Mouse (Mus musculus) Muller cell, postnatal 12 days (primary cell): ENCODE data around the gene Usp30.

Experiments
- DNase-seq: peaks from one replicate; pipeline ENCODE4 v3.0.0-alpha.2; 2015; ENCODE audit errors: inconsistent ontology term

Gene Usp30

DNA sequence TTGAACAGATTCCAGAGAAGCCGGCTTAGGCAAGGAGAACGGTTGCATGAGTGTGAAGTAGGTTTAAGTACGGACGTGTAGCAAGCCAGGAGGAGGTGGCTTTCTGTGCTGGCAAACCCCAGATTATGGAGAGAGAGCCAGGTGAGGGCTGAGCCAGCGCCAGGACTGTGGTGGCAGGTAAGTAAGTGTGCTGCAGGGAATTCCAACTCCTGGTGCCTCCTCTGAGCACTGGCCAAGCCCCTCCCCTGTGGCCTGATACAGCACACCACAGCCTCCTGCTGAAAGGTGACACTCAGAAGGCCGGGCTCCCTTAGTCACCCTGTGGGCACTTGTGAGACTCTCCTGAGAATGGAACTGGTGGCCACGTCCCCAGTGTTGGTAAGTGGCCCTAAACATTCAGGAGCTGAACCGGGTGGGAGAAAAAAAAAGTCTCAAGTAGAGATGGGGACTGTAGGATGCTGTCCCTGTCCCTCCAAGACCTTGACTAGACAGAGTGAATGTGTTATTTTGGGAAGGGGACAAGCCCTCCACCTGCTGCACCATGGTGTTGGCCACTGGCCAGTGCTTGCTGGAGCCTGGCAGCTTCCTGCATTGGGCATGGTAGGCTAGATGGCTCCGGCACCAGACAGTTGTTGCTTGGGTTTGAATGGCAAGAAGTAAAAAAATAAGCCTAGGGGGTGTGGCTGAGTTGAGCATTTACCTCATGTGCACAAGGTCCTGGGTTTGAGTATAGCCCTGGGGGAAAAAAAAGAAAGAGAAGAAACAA, 90.1 kb downstream of the Usp30 start:
- no peak for DNase-seq

DNA sequence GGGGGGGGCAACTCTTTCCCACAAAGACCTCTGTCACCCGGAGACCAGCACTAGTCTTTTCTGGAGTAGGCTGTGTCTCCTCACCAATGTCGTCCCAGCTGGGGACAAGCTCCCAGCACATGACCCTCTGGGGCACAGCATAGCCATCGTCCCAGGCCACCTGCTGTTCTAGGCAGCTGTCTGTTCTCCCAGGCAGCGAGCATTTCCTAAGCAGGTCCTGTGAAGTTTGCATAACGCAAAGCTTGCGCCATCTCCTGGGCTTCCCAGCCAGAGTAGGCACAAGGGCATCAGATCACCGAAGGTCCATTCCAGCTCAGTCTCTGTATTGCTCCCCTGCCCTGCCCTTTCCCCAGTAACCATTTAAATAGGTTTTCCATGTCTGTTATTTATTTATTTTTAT, 92.0 kb downstream of the Usp30 start:
- DNase-seq = no peak

DNA sequence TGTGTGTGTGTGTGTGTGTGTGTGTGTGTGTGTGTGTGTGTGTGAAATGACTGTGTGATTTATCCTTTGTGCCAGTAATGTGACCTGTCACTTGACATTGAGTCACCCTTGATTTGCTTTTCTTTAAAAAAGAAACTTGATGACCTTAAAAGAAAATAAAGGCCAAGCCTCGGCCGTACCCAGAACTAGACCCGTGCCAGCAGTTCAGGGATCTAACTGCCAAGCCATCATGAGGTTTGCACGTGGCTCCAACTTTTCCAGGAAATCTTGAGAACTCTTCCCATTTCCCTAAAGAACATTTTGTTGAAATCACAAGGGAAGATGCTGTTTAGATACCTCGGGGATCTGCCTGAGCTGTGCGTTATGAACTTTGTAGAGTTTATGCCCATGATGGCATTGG, 96.2 kb downstream of the Usp30 start:
- no peak for DNase-seq

DNA sequence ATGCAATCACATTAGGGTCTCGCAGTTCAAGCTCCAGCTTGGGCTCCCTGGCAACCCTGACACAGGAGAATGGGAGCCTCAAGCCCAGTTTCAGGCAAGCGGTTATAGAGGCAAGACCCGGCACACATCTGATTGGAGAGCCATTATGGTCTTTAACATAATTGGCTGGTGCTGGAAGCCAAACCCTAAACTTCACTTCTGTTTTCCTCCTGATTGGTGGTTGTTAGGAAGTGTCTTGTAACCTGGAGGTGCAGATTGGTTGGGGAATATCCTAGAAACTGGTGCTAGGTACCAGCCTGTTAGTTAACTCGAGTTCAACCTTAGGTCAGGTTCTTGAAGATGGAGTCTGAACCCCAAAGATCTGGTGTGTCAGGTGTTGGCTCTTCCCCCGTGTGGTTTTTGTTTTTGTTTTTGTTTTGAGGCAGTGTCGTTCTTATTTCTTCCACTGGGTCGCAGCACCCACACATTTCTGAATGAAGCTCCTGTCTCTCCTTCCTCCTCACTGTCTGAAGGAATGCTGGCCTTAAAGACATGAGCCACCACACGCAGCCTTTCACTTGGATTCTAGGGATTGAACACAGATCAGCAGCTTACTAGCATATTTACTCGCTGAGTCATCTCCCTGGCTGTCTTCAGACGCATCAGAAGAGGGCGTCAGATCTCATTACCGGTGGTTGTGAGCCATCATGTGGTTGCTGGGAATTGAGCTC, 97.0 kb downstream of the Usp30 start:
- peak; percentile 63 for DNase-seq

DNA sequence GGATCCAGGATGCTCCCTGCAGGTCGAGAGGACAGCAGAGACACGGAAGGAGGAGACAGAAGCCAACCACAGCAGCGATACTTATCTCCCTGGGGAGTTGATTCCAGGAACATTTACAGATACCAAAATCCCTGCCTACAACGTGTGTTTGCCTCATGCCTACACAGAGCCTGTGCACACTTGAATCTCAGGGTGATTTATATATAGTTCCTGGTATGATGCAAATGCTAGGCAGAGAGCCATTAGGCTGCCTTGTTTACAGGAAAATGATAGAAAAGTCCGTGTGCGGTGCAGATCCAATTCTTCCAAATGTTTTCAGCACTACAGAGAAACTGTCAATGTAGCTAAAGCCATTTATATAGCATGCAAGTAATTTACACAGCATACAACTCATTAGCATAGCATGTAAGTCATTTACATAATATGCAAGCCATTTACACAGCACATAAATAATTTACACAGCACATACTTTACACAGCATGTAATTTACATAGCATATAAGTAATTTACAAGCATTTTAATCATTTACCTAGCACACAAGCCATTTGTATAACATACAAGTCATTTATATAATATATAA, 97.9 kb downstream of the Usp30 start:
- DNase-seq = no peak

DNA sequence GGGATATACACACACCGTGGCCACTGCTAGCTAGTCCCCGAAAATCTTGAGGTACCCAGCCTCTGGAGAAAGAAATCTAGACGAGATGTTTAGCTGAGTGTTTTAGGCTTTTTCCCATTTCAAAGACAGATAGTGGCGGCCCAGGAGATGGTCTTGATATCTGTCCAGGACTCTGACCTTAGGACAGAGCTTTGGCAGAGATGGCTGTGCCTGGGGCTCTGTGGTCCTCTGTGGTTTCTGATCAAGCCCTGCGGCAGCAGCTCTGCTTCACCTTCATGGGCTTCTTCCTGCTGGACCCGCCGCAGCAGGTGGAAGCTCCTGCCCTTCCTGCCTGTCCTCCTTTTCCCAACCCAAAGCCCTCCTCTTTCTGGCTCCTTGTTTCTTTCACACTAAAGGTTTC, 105.1 kb downstream of the Usp30 start:
- DNase-seq = no peak

DNA sequence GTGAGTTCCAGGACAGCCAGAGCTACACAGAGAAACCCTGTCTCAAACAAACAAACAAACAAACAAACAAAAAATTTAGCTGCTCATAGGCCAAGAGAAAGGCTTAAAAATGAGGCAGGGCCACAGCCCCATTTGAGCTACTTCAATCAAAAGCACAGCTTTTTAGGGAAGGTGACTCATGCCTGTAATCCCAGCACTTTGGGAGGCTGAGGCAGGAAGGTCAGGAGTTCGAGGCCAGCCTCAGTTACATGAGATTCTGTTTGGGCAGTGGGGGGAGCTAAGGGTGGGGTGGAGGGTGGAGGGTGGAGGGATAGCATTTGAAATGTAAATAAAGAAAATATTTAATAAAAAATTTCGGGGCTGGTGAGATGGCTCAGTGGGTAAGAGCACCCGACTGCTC, 107.7 kb downstream of the Usp30 start:
- DNase-seq = no peak

DNA sequence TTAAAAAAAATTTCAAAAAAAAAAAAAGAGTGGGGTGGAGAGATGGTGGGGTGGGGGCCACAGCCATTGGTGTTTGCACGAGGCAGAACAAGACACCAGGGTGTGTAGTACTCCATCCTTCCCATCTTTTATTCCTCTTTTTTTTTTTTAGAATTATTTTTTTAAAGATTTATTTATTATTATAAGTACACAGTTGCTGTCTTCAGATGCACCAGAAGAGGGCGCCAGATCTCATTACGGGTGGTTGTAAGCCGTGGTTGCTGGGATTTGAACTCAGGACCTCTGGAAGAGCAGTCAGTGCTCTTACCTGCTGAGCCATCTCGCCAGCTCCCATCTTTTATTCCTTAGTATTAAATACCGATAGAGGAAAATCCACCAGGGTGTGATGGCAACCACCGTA, 108.2 kb downstream of the Usp30 start:
- DNase-seq = no peak

DNA sequence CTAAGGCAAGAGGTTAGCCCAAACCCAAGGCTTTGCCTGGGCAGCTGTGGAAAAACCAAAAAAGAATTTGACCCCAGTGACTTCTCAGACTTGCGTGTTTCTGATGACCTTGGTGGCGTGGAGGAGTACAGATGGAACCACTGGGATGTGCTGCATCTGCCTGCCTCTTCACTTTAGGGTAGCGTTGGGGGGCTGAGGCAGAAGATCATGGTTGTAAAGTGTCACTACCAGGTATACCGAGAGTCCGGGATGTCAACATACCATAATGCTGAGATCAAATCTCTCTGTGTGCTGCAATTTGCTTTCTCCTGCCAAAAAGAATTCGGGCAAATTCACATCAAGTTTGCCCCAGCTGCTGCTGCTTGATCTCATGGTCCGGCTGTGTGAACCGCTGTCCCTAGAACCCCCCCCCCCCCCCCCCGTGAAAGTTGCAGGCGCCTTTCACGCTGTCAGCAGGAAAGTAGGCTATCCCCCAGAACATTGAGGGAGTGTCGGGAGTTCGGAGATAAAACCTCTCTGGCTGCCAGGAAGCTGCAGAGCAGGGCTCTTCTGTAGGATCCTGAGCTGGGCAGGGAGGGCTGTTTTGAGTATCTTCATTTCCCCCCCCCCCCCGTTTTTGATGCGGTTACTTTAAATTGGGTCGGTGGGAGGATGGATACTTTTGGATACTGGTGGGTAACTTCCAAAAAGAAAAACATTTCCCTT, 108.8 kb downstream of the Usp30 start:
- no peak for DNase-seq
